Mouse (Mus musculus) cortical plate, adult 2 months (tissue): ENCODE data around the gene Fhad1.

Experiments used
- CTCF ChIP-seq: fragments of 200-500 bp; IDR thresholded peaks from 2 replicates; pipeline ENCODE4 v1.5.1; 2011; ENCODE audit warnings: mild to moderate bottlenecking, control low read depth, low read length; ENCODE audit not compliant: insufficient read depth; ENCODE audit errors: extremely low read depth
- POLR2A ChIP-seq: fragments of 200-500 bp; IDR thresholded peaks from 2 replicates; pipeline ENCODE4 v1.6.1; 2011; ENCODE audit warnings: mild to moderate bottlenecking, low read length, control low read depth; ENCODE audit not compliant: insufficient read depth; ENCODE audit errors: extremely low read depth

DNA sequence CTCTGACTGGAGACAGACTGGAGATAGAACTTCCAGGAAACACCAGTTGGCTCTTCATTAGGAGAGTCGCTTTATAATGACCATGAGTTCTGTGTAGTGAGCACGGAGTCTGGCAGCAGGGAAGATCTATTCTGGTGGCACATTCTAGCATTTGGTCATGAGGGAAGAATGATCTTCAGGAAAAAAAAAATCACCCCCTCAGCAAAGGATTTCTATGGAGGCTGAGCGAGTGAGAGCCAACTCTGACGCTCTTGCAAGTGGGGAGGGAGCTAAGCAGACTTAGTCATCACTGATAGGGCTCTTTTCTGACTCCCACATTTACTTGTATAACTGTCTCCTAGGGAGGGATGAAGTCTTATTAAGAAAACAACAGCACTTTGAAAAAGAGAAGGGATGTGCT, 135.8 kb downstream of the Fhad1 start:
- TF ChIP-seq CTCF (no peak), POLR2A (0 out of 2 replicates have a peak, but pooled peaks have one; percentile 45)
